Mouse (Mus musculus) limb, embryonic 12.5 days (tissue): ENCODE data around the gene Gm20379. TPM values are rescaled to one million over a fixed set of nuclear protein-coding genes. Genes with fewer than 3 reads are reported as not detected.

Source experiments
- ATAC-seq: fragments of 200-750 bp; cut with Nextera tagmentation; 2 replicates; pipeline ENCODE4 v1.8.0; 2017; ENCODE audit warnings: low read depth, moderate TSS enrichment; ENCODE audit not compliant: insufficient number of reproducible peaks, insufficient read depth, low FRiP score, low TSS enrichment
- H3K27ac ChIP-seq: fragments of 300-500 bp; sonication (generic); 2 replicates; pipeline ENCODE4 v1.5.1; 2016; ENCODE audit warnings: mild to moderate bottlenecking, moderate library complexity
- H3K27me3 ChIP-seq: fragments of 300-500 bp; sonication (generic); 2 replicates; pipeline ENCODE4 v1.6.1; 2016; ENCODE audit warnings: mild to moderate bottlenecking, moderate library complexity
- H3K36me3 ChIP-seq: fragments of 300-500 bp; sonication (generic); 2 replicates; pipeline ENCODE4 v1.6.1; 2016; ENCODE audit warnings: mild to moderate bottlenecking, moderate library complexity
- H3K4me1 ChIP-seq: fragments of 300-500 bp; sonication (generic); replicated peaks from 2 replicates; pipeline ENCODE4 v1.6.1; 2016
- H3K4me2 ChIP-seq: fragments of 300-500 bp; sonication (generic); 2 replicates; pipeline ENCODE4 v1.6.1; 2016; ENCODE audit warnings: mild to moderate bottlenecking, moderate library complexity
- H3K4me3 ChIP-seq: fragments of 300-500 bp; sonication (generic); replicated peaks from 2 replicates; pipeline ENCODE4 v1.5.1; 2016; ENCODE audit warnings: mild to moderate bottlenecking
- H3K9ac ChIP-seq: fragments of 300-500 bp; sonication (generic); replicated peaks from 2 replicates; pipeline ENCODE4 v1.6.1; 2016; ENCODE audit warnings: mild to moderate bottlenecking, moderate library complexity
- H3K9me3 ChIP-seq: fragments of 300-500 bp; sonication (generic); 2 replicates; pipeline ENCODE4 v1.6.1; 2016; ENCODE audit warnings: mild to moderate bottlenecking, moderate library complexity
- WGBS: fragments of 180-500 bp; shearing (Covaris S2); methylation state at CpG from one replicate; pipeline ENCODE4 v1.1.7; 2016; 5-methylcytosine and 5-hydroxymethylcytosine counted together
- polyA plus RNA-seq: library from polyadenylated mRNA; unstranded; fragments of >200 nt; fragmentation: Nextera tagmentation; extraction: Ambion mirVana; gene quantifications from 2 replicates; pipeline ENCODE4 v1.2.1, GENCODE M21; 2016

Gene Gm20379
- polyA plus RNA-seq, 1 experiment from 2014 or later, result 2.6 TPM

DNA sequence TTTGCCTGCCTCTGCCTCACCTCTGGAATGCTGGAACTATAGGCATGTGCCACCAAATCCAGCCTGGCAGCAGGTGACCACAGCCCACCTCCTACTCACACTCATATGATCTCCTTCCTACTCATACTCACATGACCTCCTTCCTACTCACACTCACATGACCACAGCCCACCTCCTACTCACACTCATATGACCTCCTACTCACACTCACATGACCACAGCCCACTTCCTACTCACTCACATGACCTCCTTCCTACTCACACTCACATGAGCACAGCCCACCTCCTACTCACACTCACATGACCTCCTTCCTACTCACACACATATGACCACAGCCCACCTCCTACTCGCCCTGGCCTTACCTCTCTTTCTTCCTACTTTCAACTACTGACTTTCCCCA lies 31.1 kb downstream of the Gm20379 start:
- Histone ChIP-seq H3K9me3 (no peaks in the 10 kb centered on the region), H3K4me3 (no peak overlapping the region), H3K27me3 (no peaks in the 10 kb centered on the region), H3K27ac (no peak overlapping the region), H3K9ac (no peak overlapping the region), H3K4me1 (no peaks in the 10 kb centered on the region), H3K36me3 (peaks cover 40% of the 10 kb centered on the region), H3K4me2 (no peak overlapping the region)
- WGBS, result 91% methylated on average over 1 of the region's 1 CpGs
- ATAC-seq, result no peak

DNA sequence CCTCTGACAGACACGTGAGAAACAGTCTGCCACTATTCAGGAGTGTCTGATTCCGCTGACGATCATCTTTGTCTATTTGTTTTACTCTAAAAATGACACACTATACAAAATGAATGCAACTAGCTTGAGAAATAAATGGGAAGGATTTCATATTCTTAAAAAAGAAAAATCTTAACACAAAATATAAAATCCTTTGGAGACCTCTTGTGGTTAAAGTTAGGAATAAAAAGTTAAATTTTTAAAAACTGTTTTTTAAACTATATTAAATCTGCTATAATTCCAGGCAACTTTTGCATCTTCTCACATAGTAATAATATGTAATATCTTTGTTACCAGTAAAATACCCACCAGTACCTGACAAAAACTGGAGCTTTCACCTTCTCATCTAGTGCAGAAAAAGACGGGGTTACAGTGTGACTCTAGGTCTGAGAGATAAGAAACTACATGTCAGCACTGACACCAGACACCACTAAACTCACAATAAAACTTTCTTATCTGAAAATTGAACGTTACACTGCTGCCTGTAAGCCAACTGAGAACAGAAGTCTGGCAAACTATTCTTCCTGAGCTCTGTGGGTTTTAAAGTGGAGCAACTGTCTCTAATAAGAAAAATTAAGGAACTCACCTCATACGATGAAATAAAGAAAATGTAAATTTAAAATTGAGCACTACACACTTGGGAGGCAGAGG lies 32.1 kb downstream of the Gm20379 start:
- Histone ChIP-seq H3K27ac (no peak overlapping the region), H3K9me3 (no peaks in the 10 kb centered on the region), H3K4me2 (no peak overlapping the region), H3K36me3 (peaks cover 48% of the 10 kb centered on the region), H3K27me3 (no peaks in the 10 kb centered on the region), H3K9ac (no peak overlapping the region), H3K4me1 (no peaks in the 10 kb centered on the region), H3K4me3 (no peak overlapping the region)
- no peak for ATAC-seq
- 88% methylated on average over 6 of the region's 6 CpGs for WGBS

DNA sequence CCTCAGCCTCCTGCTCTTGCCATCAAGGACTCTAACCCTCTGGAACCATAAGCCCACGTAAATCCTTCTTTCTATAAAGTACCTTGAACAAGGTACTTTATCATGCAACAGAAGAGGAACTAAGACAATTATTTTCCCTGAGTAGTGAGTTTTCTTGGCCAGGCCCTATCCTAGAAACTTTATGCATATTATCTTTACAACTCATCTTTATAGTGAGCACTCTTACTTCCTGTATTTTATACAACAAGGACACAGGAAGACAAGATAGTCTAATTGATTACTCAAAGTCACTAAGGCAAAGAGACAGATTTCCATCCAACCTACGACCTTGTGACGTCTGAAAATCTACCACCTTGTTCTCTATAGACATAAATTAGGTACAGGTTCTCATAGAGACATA lies 34.0 kb downstream of the Gm20379 start:
- H3K9me3 ChIP-seq, result no peaks in the 10 kb centered on the region
- peaks cover 61% of the 10 kb centered on the region for H3K36me3 ChIP-seq
- H3K27me3 ChIP-seq, result no peaks in the 10 kb centered on the region
- H3K4me1 ChIP-seq, result no peaks in the 10 kb centered on the region
- H3K4me3 ChIP-seq, result no peak overlapping the region
- no peak overlapping the region for H3K9ac ChIP-seq
- no peak overlapping the region for H3K4me2 ChIP-seq
- ATAC-seq, result no peak
- H3K27ac ChIP-seq, result no peak overlapping the region
- 91% methylated on average over 3 of the region's 3 CpGs for WGBS

DNA sequence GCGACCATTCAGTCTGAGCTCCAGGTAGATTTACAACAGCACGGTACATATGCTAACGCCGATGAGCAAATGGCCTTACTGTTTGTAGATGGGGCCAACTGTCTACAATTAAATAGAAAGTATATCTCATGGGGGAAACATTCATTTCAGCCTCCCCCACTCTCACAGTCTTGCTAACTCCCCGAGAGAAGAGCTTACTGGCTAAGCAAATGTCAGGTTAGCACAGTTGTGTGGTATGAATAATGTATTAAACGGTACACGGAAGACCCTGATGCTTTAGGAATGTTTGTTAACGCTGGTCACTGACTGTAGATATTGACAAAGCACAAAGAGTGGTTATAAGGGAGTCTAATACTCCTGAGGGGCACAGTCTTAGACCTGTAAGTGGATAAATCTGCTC lies 38.3 kb downstream of the Gm20379 start:
- peaks cover 82% of the 10 kb centered on the region for H3K36me3 ChIP-seq
- no peak for ATAC-seq

DNA sequence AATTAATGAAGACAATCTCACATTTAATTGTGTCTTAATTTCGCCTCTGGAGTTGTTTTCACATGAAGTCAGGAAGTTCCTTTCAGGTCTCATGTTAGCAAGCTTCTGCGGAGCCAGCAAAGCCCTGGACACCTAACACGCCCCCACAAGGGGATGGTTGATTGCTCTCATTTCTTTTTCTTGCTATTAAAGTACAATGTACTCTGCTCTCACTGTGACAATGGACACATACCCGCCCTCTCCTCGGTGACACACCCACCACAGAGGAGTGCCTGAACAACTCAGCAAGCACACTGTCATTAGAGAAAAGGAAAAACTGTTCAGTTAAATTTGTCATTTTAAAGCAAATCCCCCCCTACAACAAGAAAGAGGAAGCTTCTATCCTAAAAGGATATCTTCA lies 40.6 kb downstream of the Gm20379 start:
- ATAC-seq, result no peak
- H3K36me3 ChIP-seq, result peaks cover 83% of the 10 kb centered on the region

More for the DNA sequence above, 38.3 kb downstream of the Gm20379 start:
- H3K4me2 ChIP-seq, result no peak overlapping the region
- H3K4me3 ChIP-seq, result no peak overlapping the region
- H3K9me3 ChIP-seq, result no peaks in the 10 kb centered on the region
- H3K27me3 ChIP-seq, result no peaks in the 10 kb centered on the region
- 95% methylated on average over 8 of the region's 8 CpGs for WGBS
- no peaks in the 10 kb centered on the region for H3K4me1 ChIP-seq
- no peak overlapping the region for H3K27ac ChIP-seq
- no peak overlapping the region for H3K9ac ChIP-seq

DNA sequence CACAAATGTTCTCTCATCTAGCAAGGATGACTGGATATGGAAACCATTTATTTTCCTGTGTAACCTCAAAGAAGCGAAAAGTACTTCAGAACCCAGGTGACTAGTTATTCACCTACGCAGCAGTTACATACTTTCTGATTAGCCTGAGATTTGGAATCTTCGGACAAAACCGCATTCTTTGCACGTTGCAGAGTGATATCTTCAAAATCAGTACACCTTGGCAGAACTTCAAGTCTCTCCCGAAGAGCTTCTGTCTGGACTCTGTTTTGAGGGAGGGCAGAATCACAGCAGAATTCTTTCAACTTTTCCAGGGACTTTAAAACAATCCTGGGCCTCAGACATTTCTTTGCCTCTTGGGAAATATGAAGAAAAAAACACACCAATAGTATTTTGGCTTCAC lies 45.3 kb downstream of the Gm20379 start:
- H3K9ac ChIP-seq, result no peak overlapping the region
- WGBS, result 93% methylated on average over 6 of the region's 6 CpGs
- H3K4me2 ChIP-seq, result no peak overlapping the region
- peaks cover 42% of the 10 kb centered on the region for H3K36me3 ChIP-seq
- H3K27ac ChIP-seq, result no peak overlapping the region
- H3K9me3 ChIP-seq, result no peaks in the 10 kb centered on the region
- no peak overlapping the region for H3K4me3 ChIP-seq
- no peak for ATAC-seq
- H3K27me3 ChIP-seq, result no peaks in the 10 kb centered on the region
- peaks cover 8% of the 10 kb centered on the region for H3K4me1 ChIP-seq

More for the DNA sequence above, 40.6 kb downstream of the Gm20379 start:
- Histone ChIP-seq H3K4me2 (no peak overlapping the region), H3K27me3 (no peaks in the 10 kb centered on the region), H3K9ac (no peak overlapping the region), H3K4me3 (no peak overlapping the region), H3K27ac (no peak overlapping the region), H3K4me1 (no peaks in the 10 kb centered on the region), H3K9me3 (no peaks in the 10 kb centered on the region)
- 82% methylated on average over 5 of the region's 5 CpGs for WGBS

DNA sequence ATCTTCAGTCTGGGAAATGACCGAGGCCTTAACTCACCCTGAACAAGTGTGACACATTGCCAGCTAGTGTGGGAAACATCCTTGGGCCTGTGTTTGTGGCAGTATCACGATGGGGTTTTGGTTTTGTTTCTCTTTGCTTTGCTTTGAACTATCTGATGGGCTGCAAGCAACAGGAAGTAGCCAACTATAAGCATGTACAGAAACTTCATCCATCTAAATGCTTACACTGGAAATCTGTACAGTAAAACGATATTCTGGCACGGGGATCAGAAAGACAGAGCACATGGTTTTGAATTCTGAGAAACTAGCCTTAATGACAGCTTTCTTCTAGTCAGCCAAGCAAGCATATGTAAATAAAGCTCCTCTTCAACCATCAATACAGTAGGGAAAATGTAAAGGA lies 48.2 kb downstream of the Gm20379 start:
- WGBS, result 23% methylated on average over 4 of the region's 4 CpGs
- H3K27ac ChIP-seq, result no peak overlapping the region
- H3K36me3 ChIP-seq, result peaks cover 28% of the 10 kb centered on the region; the same call in 1 of the 2 replicates
- no peak for ATAC-seq
- no peaks in the 10 kb centered on the region for H3K9me3 ChIP-seq
- H3K27me3 ChIP-seq, result no peaks in the 10 kb centered on the region
- H3K4me1 ChIP-seq, result peaks cover 18% of the 10 kb centered on the region
- H3K4me2 ChIP-seq, result peak overlapping the region; percentile 95
- H3K4me3 ChIP-seq, result peak overlapping the region; percentile 69
- H3K9ac ChIP-seq, result peak overlapping the region; percentile 76

DNA sequence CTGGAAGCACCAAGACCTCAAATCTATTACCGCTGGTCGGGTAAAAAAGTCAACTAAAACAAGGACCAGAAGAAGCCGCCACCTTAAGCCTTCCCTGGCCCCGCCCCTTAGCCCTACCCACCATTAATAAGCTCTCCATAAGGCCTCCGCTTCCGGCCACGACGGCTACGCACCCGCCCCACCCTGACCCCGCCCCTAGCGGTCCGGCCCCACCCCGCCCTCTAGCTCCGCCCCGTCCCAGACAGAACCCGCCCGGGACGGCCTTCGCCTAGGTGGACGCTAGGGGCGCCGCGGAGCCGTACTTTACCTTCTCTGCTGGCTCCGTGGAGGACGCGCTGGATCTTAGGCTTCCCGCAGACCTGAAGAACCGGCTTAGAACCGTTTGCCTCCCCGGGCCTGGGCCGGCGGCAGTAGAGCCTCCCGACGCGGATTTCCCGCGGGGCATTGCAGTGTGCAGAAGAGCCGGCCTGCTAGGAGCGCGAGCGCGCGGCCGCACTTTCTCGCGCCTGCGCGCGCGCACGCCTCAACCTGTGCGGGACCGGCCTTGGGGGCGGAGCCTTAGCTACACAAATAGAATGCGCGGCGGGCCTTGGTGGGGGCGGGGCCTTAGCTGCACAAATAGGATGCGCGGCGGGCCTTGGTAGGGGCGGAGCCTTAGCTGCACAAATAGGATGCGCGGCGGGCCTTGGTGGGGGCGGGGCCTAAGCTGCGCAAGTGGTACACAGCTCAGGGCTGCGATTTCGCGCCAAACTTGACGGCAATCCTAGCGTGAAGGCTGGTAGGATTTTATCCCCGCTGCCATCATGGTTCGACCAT lies 48.9 kb downstream of the Gm20379 start, which contains the start of the genes Dhfr and Msh3:
Dhfr (plus strand) TSS at position 271 of the 816 bp plus-strand sequence.
Msh3 (minus strand) TSS at position 548 of the 816 bp plus-strand sequence.
- Histone ChIP-seq H3K4me2 (peak within 1 kb of the TSS; percentile 95), H3K9ac (peak within 1 kb of the TSS; percentile 76), H3K4me1 (peaks cover 18% of the 10 kb centered on the region), H3K27me3 (no peaks in the 10 kb centered on the region), H3K9me3 (no peaks in the 10 kb centered on the region), H3K36me3 (peaks cover 30% of the 10 kb centered on the region; the same call in 1 of the 2 replicates), H3K27ac (peak within 1 kb of the TSS; percentile 94), H3K4me3 (peak within 1 kb of the TSS; percentile 69)
- WGBS, result under 1% methylated on average over 67 of the region's 76 CpGs
- peak; percentile 96 for ATAC-seq

DNA sequence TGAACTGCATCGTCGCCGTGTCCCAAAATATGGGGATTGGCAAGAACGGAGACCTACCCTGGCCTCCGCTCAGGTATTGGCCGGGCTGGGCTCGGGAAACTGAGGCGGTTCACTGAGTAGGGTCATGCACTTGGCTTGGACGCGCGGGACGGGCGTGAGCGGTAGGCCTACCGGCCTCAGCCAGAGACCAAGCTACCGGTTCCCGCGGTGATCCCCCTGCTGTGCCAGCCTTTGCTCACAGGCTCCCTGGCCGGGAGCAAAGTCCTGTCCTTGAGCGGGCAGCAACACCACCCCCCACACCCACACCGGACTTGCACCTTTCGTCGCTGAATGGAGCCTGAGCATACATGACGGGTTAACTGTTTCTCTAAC lies 49.5 kb downstream of the Gm20379 start:
- peak overlapping the region; percentile 95 for H3K4me2 ChIP-seq
- WGBS, result 1% methylated on average over 24 of the region's 24 CpGs
- peaks cover 18% of the 10 kb centered on the region for H3K4me1 ChIP-seq
- peak; percentile 54 for ATAC-seq
- H3K36me3 ChIP-seq, result peaks cover 31% of the 10 kb centered on the region; the same call in 1 of the 2 replicates
- H3K9ac ChIP-seq, result peak overlapping the region; percentile 76
- H3K9me3 ChIP-seq, result no peaks in the 10 kb centered on the region
- H3K27me3 ChIP-seq, result no peaks in the 10 kb centered on the region
- peak overlapping the region; percentile 68; the same call in 1 of the 2 replicates for H3K27ac ChIP-seq
- H3K4me3 ChIP-seq, result peak overlapping the region; percentile 69

DNA sequence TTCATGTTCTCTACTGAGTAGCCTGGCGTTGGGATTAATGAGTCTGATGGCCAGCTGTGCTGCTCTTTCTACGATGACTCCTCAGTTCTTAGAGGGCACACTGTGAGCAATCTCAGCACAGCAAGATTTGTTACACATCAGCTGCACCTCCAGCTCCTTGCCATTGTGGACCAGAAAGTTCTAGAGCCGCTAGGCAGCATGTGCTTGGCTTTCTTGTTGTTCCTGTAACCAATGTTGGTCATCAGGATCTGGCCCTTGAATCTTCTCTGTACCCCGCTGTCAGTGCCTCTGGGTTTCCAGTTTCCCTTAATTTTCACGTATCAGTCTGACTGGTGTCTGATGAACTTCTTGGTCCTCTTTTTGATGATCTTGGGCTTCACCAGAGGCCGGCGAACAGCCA lies 50.6 kb downstream of the Gm20379 start:
- Histone ChIP-seq H3K36me3 (peaks cover 31% of the 10 kb centered on the region), H3K9ac (no peak overlapping the region)
- WGBS, result 79% methylated on average over 7 of the region's 7 CpGs

More for the DNA sequence above, 50.6 kb downstream of the Gm20379 start:
- H3K4me2 ChIP-seq, result peak overlapping the region; percentile 95
- no peak for ATAC-seq
- no peak overlapping the region for H3K27ac ChIP-seq
- H3K4me3 ChIP-seq, result peak overlapping the region; percentile 69
- H3K27me3 ChIP-seq, result no peaks in the 10 kb centered on the region
- H3K9me3 ChIP-seq, result no peaks in the 10 kb centered on the region
- H3K4me1 ChIP-seq, result peaks cover 18% of the 10 kb centered on the region
